Mouse (Mus musculus) MN1 (cell line): ENCODE data around the gene Gm10135.
"Not testable (repeated sequence)": the region's sequence is repeated elsewhere in the genome, so short reads cannot be mapped to it uniquely, and the experiment has no call there.

Experiments used
- DNase-seq: peaks from one replicate; pipeline ENCODE4 v3.0.0-alpha.2; 2016; ENCODE audit warnings: low spot score

Gene Gm10135

DNA sequence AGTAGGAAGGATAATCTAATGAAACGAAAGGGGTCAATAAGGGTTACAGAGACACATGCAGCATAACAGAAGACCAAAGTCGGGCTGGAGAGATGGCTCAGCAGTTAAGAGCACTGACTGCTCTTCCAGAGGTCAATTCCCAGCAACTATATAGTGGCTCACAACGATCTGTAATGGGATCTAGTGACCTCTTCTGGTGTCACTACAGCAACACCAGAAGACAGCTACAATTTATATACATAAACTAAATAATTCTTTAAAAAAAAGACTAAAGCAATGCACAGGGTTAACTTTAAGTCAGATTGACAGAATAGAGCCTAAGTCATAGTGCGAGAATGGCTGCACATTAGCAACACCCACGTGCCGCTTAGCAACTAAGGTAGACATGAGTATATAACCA is 14.4 kb downstream of the Gm10135 start:
- DNase-seq = no peak

DNA sequence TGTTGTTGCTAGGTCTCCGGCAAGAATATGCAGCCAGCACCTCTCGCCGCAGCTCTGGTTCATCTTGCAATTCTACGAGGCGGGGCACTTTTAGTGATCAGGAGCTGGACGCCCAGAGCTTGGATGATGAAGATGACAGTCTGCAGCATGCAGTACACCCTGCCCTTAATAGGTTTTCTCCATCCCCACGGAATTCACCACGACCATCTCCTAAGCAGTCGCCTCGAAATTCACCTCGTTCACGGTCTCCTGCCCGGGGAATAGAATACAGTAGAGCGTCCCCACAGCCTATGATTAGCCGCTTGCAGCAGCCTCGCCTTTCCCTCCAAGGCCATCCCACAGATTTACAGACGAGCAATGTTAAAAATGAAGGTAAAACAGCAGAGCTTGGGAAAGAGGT is 17.2 kb downstream of the Gm10135 start:
- DNase-seq = no peak

DNA sequence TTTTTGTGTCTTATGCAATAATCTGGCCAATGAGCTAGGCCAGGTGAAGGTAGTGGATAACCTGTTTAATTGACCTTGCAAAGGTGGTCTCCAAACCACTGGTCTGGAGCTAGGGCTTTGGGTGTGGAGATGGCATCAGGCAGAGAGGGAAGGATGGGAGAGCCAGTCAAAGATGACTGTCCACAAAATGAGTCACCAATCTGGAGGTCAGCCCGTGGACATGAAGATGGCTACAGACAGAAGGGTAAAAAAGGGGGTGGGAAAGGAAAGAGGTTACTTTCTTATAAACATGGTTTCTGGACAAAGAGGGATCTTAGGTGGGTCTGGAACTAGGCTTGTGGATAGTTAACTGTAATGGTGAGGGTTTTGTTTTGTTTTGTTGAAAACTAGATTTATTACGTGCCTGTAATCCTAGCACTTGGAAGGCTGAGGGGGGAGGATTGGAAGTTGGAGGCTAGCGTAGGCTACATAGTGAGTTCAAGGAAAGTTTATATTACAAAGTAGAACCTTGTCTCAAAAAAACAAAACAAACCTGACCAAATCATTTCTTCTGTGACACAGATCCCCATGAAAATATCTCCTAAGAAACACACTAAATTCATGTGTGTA is 20.4 kb downstream of the Gm10135 start:
- no peak for DNase-seq

DNA sequence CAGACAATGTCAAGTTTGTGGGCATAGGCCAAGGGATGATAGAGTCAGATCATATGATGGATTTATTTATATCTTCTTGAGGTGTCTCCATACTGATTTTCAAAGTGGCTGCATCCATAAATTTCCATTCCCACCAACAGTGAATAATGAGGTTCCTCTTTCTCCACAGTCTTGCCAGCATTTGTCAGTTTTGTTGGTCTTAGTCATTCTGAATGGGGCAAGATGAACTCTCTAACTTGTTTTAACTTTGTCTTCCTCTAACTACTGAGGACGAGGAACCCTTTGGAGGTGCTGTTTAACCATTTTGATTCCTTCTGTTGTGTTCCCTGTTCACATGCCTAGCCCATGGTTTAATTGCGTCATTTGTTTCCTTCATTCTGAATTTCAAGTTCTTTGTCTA is 24.2 kb downstream of the Gm10135 start:
- no peak for DNase-seq

DNA sequence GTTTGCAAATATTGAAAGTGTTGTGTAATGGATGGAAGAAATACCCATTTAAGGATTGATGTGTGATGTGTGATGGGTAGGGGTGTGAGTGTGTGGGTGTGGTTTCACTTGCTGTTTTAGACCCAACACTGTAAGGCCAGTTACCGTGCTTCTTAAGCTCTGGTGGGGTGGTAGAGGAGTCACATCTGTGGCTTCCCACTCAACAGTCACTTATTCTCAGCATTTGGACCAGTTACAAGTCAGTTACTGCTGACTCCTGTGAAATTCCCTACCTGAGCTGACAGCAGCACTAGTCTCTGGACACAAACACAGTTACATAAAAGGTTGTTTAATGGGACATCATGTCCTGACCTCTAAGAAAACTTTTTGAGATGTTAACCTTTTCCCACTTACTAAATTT is 26.4 kb downstream of the Gm10135 start:
- DNase-seq = no peak

DNA sequence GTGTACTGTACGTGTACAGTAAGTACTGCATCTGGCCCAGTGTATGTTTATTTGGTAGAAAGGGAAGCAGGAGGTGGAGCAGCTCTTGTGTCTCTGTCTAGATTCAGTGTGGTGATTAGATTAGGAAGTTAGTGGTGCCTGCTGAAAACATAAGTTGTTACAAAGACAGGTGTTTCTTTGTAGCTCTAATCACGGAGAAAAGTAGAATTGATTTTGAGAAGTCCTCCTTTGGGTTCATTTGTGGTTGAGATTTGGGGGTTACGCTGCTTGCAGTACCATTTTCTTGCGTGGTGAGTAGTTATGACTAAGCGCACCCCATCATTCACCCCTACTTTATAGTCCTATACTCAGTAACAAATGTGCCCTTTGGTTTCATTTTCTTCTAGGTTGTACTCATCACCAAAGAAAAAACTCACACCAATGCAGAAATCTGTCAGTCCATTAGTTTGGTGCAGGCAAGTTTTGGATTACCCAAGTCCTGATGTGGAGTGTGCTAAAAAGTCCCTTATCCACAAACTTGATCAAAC is 33.5 kb downstream of the Gm10135 start:
- DNase-seq = no peak

DNA sequence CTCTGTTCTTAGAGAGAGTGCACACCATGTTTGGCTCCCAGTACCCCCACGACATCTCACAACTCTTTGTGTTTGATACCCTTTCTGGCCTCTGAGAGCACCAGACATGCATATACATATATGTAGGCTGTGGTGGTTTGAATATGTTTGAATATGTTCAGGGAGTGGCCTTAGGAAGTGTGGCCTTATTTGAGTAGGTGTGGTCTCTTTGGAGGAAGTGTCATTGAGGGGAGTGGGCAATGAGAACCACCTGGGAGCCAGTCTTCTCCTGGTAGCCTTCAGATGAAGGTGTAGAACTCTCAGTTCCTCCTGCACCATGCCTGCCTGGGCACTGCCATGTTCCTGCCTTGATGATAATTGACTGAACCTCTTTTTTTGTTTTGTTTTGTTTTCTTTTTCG is 35.2 kb downstream of the Gm10135 start:
- DNase-seq = no peak

DNA sequence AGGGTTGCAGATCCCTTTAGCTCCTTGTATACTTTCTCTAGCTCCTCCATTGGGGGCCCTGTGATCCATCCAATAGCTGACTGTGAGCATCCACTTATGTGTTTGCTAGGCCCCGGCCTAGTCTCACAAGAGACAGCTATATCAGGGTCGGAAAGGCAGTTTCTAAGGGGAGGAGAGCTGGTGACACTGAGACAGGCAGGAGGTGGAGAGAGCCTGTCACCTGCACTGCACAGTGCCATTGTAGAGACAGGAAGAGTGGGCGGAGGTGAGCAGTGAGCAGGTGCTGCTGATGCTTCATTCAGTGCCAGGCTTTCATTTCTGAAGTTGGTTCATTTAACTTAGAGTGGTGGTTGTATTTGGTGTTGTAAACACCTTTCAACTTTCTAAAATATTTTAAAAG is 36.1 kb downstream of the Gm10135 start:
- not testable (repeated sequence) for DNase-seq

DNA sequence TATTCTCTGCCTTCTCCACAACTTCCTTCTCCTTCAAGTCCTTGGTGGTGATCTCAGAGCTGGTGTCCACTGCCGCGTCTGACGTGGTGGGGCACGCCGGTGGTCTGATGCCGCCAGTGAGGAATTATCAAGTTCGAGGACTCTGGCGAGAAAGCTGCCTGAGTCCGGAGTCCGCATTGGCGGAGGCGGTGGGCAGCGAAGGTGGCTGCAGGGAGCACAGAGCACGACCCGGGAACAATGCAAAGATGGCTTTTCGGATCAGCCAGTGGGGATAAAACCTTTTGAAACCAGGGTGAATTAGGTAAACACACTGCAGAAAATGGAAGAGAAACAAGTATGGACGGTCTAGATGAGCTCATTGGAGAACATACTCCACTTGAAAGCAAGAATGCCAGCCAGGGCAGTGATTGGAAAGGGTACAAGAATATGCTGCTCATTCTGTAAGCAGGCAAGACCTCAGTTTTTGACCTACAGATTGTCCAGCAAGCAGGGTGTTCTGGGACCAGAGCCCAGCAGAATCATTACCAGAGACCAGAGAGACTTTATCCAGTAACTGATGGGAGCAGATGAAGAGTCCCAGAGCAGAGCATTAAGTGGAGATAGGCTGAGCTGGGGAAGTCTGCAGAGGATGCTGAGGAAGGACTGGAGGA is 41.4 kb downstream of the Gm10135 start:
- no peak for DNase-seq

DNA sequence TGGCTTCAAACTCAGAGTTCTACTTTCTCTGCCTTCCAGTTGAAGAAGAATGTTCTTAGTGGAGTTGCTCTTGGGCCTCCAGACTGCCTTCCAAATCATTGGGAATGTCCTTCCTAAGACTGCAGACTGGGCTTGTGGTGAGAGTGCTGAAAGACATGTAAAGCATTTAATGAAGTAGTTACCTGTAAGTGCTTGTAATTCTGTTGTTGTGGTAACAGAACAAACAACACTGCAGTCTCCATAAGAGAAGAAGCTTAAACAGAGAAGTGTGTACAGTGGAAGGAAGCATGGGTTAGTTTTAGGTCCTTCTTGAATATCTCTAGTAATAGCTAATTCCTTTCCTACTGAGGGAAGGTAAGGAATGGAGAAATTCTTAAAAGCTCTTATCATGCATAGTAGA is 47.4 kb downstream of the Gm10135 start:
- no peak for DNase-seq

DNA sequence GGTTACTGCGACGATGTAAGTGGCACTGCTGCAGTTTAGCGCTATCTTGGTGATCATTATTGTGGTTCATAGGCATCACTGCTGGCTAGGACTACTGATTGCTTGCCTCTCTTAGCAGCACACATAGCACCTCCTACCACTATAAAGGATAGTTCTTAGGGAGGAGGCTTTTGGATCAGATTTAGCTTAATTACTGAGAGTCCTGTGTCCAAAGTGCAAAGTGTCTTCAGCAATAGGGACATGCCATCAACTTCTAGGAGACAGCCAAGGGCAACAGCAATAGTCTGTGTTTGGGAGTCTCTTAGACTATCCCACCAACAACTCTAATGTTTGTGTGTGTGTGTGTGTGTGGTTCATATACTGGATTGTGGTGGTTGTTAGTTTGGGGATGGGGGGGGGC is 51.7 kb downstream of the Gm10135 start:
- DNase-seq = no peak

DNA sequence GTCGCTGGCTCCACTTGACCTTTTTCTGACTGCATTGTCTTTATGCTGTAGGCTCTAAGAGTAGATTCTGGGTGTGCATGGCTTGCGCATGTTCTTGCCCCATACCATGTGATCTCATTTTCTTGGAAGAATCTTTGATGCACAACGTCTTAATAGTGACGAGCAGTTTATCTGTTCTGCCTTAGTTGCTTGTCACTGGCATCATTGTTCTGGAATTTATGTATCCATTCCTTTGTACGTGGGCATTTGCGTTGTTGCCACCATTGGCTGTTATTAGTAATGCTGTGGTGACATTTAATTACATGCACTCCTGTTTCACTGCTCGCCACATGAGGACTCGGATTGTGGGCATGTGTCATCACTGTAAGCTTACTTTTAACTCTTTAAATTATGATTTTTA is 53.3 kb downstream of the Gm10135 start:
- DNase-seq = no peak

DNA sequence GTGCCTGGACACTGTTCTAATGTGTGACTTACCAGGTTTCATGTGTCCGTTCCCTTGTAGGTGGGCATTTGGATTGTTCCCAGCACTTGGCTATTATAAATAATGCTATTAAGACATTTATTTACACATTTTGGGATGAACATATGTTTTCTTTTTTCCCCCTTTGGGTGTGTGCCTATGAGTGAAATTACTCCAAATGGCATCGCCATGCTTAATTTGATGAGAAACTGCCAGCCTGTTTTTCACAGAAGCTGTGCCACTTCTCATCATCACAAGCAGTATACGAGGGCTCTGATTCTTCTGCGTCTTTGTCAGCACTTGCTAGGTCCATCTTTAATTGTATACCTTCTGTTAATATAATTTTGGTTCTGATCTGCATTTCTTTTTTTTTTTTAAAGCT is 54.1 kb downstream of the Gm10135 start:
- DNase-seq = no peak

DNA sequence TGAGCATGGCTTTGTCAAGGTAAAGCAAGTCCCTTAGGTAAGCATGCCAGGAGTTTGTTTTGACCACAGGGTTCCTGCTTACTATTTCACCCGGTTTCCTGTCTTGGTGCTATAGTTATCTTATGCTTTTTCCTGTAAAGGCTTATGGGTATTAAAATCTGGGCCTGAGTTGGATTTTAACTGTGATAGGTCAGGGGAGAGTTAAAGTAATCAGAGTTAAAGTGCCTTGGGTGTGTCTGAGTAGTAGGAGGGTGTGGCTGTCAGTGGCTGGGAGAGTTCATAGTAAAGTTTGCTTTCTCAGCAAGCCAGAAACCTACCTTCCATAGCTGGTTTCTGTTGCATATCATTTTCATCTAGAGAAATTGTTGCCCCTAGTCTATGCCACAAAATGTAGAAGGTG is 57.7 kb downstream of the Gm10135 start:
- DNase-seq = no peak

DNA sequence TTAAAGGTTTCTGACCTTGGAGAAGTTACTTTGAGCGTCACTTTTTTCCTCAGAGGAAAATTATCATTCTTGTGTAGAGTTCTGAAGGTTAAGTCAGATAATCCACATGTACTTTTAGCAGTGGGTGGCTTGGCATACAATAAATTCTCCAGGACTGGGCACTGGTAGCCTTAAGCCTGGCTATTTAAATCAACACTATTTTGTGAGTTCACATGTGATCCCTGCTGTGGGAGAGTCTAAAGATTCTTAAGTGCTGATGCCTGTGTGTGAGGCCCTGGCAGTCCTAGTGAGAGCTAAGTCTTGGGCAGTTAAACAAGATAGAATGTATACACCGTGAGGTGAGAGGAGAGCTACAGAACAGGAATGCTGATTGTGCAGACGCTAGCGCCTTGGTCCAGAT is 58.5 kb downstream of the Gm10135 start:
- no peak for DNase-seq
